Mouse (Mus musculus): ENCODE measurements around the gene Add1. TPM values are rescaled to one million over a fixed set of nuclear protein-coding genes. Genes with fewer than 3 reads are reported as not detected.
"Not testable (repeated sequence)": the region's sequence is repeated elsewhere in the genome, so short reads cannot be mapped to it uniquely, and the experiment has no call there.

Gene Add1
- total RNA-seq, 2 experiments from 2014 or later: 294 to 308 TPM

DNA sequence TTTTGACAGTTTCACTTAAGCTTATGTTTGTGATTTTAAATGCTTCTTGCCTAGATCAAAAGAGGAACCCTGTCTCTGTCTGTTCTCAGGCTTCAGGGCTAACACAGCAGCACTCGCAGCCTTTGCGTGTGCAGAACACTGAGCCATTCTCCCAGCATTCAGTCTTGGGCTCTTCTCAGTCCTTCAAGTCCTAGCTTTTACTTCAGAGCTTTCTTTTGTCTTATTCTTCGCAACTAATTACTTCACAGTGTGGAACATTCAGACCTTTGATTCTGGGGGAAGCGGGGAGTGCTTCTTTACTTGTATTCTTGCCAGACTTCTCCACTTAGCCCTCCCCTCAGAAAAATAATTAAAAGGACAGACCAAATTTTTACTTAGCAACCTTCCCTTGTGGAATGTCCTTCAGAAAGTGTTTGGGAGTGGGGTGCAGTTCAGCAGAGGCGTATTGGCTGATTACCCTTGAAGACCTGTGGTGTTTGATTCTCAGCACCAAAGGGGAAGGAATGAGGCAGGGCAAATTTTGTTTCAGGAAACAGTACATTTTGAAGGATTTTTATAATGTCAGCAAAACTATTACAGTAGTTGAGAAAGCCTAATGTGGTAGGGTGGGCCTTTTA is 18.0 kb downstream of the Add1 start:
- peak in 1 of 2 experiments; percentile 20 for DNase-seq (ENCODE audit: extremely low spot score in 1 of 2, low spot score in 2 of 2)
- intact Hi-C loops (cut with DNase I): no loop called here

- intact Hi-C loops (cut with DNase I): not testable (repeated sequence)
These were observed 18.8 kb downstream of the Add1 start for GRCm38 (mm10) chr5:34592224-34592623.

DNA sequence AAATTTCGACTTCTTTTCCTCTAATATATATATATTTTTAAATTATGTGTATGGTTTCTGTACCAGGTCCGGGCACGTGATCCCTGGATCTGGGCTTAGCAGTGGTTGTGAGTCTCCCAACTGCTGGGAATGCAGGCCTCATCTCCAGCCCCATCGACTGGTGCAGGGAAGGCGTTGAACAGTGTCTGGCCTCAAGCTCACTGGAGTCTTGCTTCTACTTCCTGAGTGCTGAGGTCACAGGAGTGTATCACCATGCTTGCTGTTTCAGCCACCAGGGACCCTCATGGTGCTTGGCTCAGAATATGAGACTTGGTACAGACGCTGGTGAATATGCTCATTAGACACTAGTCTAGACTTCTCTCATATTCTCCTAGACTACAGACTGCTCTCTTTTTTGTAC is 19.2 kb downstream of the Add1 start:
- DNase-seq (ENCODE audit: extremely low spot score in 1 of 2, low spot score in 2 of 2): no peak
- intact Hi-C loops (cut with DNase I): no loop called here

More at GRCm38 (mm10) chr5:34592224-34592623, 18.8 kb downstream of the Add1 start:
- not testable (repeated sequence) for DNase-seq (ENCODE audit: extremely low spot score in 1 of 2, low spot score in 2 of 2)

DNA sequence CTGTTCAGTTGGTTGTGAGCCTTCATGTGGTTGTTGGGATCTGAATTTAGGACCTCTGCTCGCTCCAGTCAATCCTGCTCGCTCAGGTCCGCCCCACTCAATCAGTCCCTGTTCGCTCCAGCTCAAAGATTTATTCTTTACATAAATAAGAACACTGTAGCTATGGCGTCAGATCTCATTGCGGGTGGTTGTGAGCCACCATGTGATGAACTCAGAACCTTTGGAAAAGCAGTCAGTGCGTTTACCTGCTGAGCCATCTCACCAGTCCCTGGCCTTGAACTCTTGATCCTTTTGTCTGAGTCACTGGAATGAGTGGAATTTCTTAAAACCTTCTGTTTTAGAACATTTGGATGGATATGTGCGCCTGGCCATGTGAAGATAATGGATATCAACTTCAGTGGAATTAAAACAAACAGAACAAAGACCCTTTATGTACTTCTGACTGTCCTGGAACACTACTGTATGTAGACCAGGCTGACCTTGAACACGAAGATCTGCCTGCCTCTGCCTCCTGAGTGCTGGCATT is 19.8 kb downstream of the Add1 start:
- no peak for DNase-seq (ENCODE audit: extremely low spot score in 1 of 2, low spot score in 2 of 2)
- intact Hi-C loops (cut with DNase I): no loop called here

GRCm38 (mm10) chr5:34604576-34604975 is 31.1 kb downstream of the Add1 start:
- intact Hi-C loops (cut with DNase I): no loop called here
- DNase-seq (ENCODE audit: extremely low spot score in 1 of 2, low spot score in 2 of 2): no peak

DNA sequence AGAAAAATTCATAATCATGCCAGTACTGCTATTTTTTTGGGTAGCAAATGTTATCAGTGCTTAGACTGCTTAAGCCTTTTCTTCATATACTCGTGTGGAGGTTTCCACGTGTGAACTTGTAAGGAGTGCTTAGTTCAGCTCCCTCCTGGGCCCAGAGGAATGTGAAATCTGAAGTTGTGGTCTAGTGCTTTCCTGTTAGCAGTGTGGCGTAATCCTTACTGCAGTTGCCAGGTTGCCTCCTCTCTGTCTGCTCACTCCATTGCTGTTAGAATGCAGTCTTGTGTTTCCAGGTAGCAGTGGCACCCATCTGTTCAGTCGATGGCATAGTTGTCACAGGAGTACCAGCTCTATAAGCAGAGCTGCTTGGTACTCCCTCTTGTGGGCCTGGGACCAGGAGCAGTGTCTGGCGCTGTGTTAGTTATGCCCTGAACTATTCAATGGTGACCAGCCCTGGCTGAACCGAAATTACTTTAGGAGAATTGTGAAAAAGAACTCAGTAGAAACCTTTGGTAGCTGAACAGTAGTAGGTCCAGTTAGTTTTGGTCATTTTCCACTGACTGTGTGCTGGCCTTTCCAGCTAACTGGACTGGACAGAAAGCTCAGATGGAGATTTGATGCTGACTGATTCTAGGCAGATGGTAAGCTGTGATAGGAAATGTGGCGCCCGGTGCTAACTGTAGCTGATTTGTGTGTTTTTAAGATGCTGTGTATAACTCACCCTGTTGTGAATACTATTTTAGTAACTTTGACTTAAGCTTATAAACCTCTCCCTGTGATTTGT is 33.8 kb downstream of the Add1 start:
- intact Hi-C loops (cut with DNase I): no loop called here
- DNase-seq (ENCODE audit: extremely low spot score in 1 of 2, low spot score in 2 of 2): no peak

- no peak for DNase-seq (ENCODE audit: extremely low spot score in 1 of 2, low spot score in 2 of 2)
- intact Hi-C loops (cut with DNase I): no loop called here
These were observed 34.8 kb downstream of the Add1 start for GRCm38 (mm10) chr5:34608226-34608625.

DNA sequence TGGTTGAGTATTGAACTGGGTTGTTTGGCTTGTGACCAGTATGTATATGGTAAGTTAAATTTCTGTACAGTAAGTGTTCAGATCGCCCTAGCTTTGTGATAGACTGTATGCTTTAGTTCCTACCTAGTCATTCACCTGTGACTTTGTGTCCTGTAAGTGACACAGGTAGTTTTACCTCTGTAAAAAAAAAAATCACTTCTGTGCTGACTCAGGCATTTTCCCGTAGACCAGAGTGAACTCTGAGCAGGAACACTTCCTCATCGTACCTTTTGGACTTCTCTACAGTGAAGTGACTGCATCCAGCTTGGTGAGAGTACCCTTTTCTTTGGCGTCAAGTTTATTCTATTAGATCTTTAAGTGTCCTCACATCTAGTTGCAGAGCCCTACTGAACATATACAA is 36.5 kb downstream of the Add1 start:
- DNase-seq (ENCODE audit: extremely low spot score in 1 of 2, low spot score in 2 of 2): no peak
- intact Hi-C loops (cut with DNase I): no loop called here

DNA sequence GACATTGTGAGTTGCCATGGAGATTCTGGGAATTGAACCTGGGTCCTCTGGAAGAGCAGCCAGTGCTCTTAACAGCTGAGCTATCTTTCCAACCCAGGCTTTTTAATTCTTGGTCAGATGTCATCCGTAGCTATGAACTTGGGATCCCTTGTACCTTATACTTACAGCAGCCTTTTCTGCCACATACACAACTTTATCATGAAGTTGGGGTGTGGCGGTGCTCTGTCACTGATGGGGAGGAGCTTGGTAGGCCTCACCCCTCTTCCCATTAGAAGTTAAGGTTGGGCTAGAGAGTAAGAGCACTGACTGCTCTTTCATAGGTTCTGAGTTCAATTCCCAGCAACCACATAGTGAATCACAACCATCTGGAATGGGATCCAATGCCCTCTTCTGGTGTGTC is 59.5 kb downstream of the Add1 start:
- intact Hi-C loops (cut with DNase I): no loop called here

GRCm38 (mm10) chr5:34633641-34634040 is 60.2 kb downstream of the Add1 start:
- DNase-seq (ENCODE audit: extremely low spot score in 1 of 2, low spot score in 2 of 2): peak in 1 of 2 experiments; percentile 55
- intact Hi-C loops (cut with DNase I): no loop called here

More for the DNA sequence above, 59.5 kb downstream of the Add1 start:
- DNase-seq (ENCODE audit: extremely low spot score in 1 of 2, low spot score in 2 of 2): no peak

DNA sequence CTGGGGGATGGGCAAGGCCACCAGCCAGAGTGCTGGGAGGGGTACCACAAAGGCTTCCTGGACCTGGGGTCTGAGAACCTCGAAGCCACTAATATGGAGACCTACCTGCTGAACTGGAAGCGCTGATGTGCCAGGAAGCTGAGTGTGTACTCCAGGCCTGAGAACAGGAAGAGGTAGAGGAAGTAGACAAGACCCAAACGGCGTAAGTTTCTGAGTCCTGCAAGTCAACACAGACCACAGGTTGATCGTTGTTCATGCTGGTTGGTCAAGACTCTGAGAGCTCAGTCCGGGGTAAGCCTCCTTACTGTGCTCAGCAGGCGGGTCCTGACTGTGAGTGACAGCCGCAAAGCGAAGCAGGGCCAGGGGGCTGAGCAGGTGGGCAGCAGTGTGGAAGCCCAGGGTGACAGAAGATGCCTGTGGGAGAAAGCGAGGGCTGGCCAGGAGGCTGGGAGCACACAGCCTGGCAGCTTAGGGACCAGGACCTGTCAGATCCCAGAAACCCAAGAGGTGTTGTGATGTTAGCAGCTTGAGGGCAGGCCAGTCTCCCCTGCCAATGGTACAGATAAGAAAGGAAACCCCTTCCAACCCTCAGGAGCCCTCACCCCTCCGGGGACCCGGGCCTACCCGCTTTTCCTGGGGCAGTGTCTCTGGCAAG is 61.4 kb downstream of the Add1 start:
- intact Hi-C loops (cut with DNase I): no loop called here
- DNase-seq (ENCODE audit: extremely low spot score in 1 of 2, low spot score in 2 of 2): no peak

DNA sequence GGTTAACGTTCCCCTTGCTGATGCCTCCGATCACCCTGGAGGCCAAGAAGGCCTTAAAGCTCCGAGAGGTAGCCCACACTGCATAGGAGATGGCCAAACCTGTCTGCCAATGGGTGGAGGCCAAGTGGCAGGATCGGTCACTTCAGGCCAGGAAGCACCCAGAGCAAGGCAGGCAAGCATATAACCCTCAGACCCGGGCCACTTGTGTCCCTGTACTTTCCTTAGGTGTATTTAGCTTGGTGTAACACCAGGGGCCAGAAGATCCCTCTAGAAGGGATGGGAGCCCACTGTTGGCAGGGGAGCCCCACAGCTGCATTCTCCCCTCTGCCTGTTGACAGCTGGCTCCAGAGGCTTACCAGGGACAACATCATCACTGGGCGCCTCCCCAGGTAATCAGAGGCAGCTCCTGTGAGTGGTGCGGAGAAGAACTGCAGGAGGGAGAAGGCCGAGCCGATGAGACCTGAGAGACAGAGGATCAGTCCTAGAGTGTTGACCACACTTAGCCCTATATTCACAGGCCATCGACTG is 62.3 kb downstream of the Add1 start:
- DNase-seq (ENCODE audit: extremely low spot score in 1 of 2, low spot score in 2 of 2): no peak

DNA sequence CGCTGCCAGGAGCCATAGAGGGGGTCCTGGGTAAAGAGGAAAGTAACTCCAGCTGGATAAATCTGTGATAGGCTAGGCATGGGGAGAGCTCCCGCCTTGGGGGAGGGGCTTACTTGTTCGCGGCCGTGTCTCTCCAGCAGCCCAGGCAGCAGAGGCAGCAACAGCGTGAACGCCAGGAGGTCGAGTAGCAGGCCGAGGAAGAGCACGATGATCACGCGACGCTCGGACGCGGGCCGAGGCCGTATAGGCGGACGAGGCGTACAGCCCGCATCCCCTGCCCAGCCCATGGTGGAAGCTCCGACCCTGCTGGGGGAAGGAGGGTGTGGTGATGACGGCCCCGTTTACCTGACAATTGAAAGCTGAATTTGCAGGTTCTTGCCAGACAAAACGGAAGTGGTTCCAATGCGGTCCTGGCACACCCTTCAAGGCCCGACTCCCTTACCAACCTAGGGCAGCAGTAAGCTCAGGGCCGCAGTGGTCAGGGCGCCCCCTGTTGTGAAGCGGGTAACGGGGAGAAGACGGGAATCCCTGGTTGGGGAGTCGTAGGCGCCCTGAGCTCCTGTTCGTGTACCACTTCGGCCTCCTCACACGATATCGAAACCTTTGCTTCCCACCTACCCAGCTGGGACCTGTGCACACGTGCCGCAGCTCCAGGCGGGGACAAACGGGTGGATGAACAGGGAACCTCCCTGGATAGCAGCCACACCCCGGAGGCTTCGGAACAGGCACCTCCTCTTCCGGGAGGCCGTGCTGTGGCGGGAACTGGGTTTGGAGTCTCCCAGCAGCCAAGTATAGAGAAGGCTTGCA is 63.2 kb downstream of the Add1 start, which contains the start of gene Mfsd10:
TSS of gene Mfsd10 (minus strand) at position 732 of the 807 bp plus-strand sequence.
- intact Hi-C loops (cut with DNase I): no loop called here
- DNase-seq (ENCODE audit: extremely low spot score in 1 of 2, low spot score in 2 of 2): peak; percentile 75 to 90

More for the DNA sequence above, 62.3 kb downstream of the Add1 start:
- intact Hi-C loops (cut with DNase I): no loop called here

GRCm38 (mm10) chr5:34637591-34638156 is 64.2 kb downstream of the Add1 start:
- DNase-seq (ENCODE audit: extremely low spot score in 1 of 2, low spot score in 2 of 2): no peak
- intact Hi-C loops (cut with DNase I): no loop called here

GRCm38 (mm10) chr5:34641991-34642390 is 68.5 kb downstream of the Add1 start:
- intact Hi-C loops (cut with DNase I): no loop called here

DNA sequence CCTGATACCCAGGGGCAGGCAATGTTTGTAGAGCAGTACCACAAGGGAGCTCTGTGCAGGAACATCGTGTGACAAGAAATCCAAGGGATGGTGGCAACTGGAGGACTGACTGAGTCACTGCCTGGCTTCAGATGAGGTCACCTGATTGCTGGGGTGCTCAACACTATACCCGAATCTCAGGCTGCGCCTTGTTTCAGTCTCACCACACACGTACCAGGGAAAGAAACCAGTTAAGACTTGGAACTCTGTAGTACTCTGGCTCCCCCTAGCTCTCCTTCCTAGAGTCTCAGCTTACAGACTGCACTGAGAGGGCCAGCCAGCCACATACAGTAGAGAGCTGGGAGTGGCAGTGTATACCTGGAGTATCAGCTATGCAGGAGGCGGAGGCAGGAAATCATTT is 69.5 kb downstream of the Add1 start:
- DNase-seq (ENCODE audit: extremely low spot score in 1 of 2, low spot score in 2 of 2): peak in 1 of 2 experiments; percentile 47
- intact Hi-C loops (cut with DNase I): no loop called here

More at GRCm38 (mm10) chr5:34641991-34642390, 68.5 kb downstream of the Add1 start:
- no peak for DNase-seq (ENCODE audit: extremely low spot score in 1 of 2, low spot score in 2 of 2)

GRCm38 (mm10) chr5:34647581-34647980 is 74.1 kb downstream of the Add1 start:
- peak in 1 of 2 experiments; percentile 56 for DNase-seq (ENCODE audit: extremely low spot score in 1 of 2, low spot score in 2 of 2)
- intact Hi-C loops (cut with DNase I): no loop called here

GRCm38 (mm10) chr5:34652961-34653360 is 79.5 kb downstream of the Add1 start:
- DNase-seq (ENCODE audit: extremely low spot score in 1 of 2, low spot score in 2 of 2): no peak
- intact Hi-C loops (cut with DNase I): loop anchor here (10.0 kb wide), 1 partner anchor 288 kb away; the partner anchor contains the start of gene Fam193a

Data from left cerebral cortex, postnatal 10 days (tissue).